Mouse (Mus musculus): ENCODE measurements around the gene Coq8b.

The Coq8b gene

DNA sequence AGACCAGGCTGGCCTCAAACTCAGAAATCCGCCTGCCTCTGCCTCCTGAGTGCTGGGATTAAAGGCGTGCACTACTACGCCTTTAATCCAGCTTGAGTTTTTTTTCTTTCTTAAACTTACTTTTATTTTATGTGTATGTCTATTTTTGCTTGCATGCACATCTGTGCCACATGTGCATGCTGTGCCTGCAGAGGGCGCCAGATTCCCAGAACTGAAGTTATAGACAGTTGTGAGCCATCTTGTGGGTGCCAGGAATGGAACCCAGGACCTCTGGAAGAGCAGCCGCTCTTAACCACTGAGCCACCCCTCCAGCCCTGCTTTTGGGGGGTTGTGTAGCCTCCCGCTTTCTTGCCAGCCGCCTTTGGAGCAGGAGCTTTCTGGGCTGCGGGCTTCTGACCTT is 38.6 kb downstream of the Coq8b start:
- no peak for DNase-seq (ENCODE audit: low spot score in 2 of 2)

DNA sequence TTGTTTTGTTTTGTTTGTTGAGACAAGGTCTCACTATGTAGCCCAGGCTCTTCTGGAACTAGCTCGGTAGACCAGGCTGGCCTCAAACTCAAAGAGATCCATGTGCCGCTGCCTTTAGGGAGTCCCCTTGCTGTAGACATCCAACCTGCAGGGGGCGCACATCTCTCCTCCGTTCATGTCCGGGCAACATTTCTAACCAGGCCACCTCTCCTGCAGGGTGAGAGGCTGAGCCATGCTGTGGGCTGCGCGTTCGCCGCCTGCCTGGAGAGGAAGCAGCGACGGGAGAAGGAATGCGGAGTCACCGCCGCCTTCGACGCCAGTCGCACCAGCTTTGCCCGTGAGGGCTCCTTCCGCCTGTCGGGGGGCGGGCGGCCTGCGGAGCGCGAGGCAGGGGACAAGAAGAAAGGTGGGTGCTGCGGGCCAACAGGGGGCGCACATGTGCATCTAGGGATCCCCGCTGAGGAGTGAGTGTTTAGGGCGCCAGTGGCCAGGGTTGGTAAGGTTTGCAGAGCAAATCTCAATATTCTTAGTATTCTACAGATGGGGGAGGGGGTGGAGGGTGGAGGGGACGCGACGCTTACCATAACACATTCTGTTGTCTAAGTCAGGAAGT is 41.0 kb downstream of the Coq8b start:
- no peak for DNase-seq (ENCODE audit: low spot score in 2 of 2)

DNA sequence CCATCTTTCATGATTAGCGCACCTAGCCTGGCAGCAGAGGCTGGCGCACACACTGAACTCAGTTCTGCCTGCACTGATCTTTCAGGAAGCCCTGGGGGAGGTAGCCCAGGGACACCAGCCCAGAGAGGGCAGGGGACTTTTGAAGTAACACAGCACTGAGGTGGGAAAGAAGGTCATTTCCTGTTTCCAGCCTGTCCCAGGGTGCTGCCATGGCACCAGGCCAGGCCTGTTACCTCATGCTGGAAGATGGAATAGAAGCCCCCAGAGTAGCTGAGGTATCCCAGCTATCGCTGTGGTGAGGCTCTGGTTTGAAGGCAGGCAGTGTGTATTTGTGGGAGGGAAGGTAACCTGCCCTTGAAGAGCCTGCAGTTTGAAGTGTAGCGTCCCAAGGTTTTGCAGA is 42.1 kb downstream of the Coq8b start:
- DNase-seq (ENCODE audit: low spot score in 2 of 2) = no peak

DNA sequence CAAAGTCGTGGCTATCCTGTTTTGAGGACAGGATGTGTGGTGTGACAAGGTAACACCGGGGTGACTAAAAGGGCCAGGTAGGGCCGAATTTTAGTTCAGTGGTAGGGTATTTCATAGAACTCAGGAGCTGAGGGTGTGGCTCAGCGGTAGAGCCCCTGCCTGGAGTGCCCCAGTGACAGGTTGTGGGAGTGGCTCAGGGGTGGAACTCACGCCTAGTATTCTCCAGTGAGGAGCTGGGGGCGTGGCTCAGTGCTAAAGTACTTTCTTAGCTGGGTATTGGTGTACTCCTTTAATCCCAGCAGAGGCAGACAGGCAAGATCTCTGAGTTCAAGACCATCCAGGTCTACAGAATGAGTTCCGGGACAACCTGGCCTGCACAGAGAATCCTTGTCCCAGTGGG is 43.2 kb downstream of the Coq8b start:
- DNase-seq (ENCODE audit: low spot score in 2 of 2) = no peak

DNA sequence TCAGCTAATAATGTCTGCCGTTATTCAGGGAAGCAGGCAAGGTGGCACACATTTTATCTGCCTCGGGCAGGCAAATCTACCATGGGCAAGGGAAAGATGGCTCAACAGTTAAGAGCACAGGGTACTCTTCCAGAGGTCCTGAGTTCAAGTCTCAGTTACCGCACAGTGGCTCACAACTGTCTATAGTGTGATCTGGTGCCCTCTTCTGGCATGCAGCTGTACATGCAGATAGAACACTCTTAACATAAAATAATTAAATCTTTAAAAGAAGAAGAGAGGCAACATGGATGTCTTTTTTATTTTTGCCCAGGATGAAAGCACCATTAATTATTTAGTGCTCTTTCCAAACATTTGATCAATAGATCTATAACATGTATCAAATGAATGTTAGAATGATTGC is 44.4 kb downstream of the Coq8b start:
- no peak for DNase-seq (ENCODE audit: low spot score in 2 of 2)

DNA sequence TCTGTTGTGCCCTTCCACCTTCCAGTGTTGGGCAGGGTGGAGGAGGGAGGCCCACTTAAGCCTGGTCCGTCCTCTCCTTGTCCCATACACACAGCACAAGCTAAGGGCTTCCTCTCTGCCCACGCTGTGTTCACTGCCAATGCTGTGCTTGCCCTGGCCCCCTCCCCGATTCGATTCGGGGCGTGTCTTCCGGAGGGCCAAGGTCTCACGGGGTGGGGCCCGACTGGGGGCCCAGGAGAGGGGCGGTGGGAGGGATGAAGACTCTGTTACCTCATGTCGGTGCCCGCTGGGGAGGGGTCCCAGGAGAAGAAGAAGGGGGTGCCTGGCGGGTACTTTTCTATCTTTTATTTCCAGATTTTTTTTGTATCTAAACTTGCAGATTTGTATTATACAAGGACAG is 48.9 kb downstream of the Coq8b start:
- no peak for DNase-seq (ENCODE audit: low spot score in 2 of 2)

DNA sequence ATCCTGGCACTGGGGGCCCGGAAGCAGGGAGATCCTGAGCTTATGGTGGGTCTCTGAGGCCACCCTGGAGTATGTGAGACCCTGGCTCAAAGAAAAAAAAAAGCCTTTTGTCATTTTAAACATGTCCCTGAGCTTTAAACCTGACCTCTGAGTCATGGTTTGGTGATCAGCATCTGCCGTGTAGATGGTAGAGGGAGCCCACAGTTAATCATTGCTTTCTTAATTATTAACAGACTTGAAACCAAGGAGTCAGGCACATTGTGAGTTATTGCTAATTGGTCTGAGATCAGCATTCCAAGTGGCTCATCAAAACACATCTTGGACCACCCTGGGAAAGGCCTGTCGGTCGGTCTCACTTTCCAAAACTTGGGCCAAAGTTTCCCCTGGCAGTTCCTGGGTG is 49.4 kb downstream of the Coq8b start:
- no peak for DNase-seq (ENCODE audit: low spot score in 2 of 2)

DNA sequence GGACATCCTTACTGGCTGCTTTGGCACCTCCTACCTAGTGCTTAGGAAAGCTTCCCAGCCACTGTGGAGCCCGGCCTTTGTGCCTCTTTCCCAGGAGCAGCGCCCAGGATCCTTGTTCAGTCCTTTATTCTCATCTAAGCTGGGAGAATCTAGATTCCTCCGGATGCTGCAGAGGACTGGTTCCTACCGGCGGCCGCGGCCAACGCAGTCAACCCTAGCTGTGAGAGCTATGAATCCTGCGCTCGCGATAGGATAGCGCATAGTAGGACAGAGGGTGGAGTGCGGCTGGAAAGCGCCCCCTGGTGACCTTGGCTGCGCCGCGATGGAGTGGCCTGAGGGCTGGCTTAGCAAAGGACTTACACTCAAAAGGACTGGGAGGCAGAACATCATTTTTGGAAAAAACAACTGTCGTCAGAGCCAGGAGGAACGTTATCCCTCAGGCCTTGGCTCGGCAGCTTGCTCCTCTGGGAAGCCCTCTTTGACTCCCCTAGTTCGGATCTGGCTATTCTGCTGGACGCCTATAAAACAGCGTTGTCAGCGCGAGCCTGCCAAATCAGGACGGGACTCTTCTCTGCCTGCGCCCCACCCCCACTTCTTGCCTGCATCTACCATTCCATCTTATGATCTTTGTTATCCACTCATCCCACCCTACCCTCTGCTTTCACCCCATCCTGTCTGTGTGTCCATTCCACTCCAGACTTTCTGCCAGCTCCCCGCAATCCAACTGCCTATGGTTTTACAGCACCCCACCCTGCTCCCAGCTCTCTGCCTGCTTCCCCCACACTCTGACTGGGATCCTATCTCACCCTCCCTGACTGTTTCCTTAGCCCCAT is 52.3 kb downstream of the Coq8b start:
- peak in 1 of 2 experiments; percentile 11 for DNase-seq (ENCODE audit: low spot score in 2 of 2)

DNA sequence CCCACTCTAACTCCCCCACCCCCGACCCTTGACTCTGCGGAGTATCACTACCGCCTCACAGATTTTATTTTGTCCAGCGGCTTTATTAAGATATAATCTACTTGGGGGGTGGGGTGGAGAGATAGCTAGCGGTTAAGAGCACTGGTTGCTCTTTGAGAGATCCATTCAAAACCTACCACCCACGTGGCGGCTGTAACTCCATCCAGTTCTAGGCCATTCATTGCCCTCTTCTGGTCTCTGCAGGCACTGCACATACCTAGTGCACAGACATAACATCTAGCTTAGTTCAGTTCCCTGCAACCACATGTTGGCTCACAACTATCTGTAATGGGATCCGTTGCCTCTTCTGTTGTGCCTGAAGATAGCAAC is 52.9 kb downstream of the Coq8b start:
- DNase-seq (ENCODE audit: low spot score in 2 of 2) = peak in 1 of 2 experiments; percentile 25

DNA sequence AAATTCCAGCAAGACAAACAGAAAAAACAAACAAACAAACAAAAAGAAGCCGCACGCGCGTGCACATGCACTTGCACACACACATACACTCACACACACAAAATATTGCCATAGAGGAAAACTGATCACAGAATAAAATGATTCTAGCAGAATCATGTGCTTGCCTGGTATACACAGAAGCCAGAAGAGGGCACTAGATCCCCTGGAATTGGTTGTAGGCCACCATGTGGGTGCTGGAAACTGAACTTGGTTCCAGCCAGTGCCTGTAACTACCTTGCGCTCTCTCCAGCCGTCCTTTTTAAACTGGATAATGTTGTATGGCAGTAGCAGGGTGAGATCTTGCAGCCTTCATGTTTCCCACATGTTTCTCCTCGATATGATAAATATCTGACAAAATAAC is 55.9 kb downstream of the Coq8b start:
- DNase-seq (ENCODE audit: low spot score in 2 of 2) = no peak

DNA sequence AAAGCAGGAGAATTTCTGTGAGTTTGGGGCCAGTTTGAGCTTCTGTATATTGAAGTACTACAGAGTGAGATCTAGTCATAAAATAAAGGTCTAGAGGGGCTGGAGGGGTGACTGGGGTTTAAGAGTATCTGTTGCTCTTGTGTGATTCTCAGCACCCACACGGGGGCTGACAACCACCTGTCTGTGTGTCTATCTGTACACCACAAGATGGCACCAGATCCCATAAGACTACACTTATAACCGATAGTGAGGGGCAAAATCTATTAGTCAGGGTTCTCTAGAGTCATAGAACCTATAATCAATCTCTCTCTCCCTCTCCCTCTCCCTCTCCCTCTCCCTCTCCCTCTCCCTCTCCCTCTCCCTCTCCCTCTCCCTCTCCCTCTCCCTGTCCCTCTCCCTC is 57.7 kb downstream of the Coq8b start:
- no peak for DNase-seq (ENCODE audit: low spot score in 2 of 2)

DNA sequence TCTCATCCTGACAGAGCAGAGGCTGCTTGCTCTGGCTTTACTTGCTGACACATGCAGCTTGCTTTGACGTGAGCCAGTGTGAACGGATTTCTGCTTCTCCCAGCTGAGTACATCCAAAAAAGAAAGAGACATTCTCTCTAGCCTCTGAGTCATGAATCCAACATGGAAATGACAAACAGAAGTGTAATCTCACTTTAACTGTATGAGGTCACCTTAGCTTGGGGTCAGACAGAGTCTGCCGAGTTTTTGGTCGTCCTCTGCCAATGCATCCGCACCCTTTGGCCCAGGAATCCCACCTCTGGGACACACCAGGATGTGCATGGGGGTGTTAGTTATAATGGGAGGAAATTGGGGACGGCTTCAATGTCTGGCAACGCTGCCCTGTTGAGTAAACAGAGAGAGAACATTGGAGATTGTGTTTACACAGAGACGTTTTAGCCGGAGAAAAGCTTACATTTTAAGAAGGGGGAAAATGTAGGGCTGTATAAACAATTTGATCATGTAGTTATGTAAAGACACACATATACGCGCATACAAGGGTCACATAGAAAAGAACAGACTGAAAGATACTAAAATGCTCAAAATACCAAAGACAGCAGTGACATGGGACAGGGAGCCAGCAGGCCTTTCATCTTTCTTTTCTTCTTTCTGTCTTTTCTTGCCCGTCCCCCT is 59.1 kb downstream of the Coq8b start:
- no peak for DNase-seq (ENCODE audit: low spot score in 2 of 2)

DNA sequence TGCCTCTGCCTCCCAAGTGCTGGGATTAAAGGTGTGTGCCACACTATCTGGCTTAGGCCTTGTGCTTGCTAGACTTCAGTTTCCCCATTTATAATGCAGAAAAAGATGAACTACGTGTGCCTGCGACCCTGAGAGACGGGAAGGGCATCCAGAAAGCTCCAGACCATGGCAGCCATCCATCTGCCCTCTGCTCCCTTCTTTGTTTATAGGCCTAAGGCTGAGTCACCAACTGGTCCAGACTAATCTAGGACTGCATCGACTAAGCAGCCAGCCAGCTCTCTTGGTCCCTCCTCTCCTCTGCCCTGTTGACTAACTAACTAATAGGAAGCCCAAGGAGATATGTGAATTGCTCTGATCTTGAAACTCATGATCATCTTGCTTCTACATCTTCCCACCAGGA is 63.1 kb downstream of the Coq8b start:
- no peak for DNase-seq (ENCODE audit: low spot score in 2 of 2)

DNA sequence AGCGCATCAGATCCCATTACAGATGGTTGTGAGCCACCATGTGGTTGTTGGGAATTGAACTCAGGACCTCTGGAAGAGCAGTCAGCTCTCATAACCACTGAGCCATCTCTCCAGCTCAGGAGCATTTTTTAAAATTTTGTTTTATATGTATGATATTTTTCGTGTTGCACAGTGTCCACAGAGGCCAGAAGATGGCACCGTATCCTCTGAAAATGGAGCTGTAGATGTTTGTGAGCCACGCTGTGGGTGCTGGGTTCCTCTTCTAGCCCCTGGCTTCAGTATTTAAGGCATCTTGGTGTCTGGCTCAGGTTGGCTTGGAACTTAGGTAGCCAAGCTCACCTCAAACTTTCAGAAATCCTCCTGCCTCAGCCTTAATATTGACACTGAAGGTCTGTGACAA is 63.7 kb downstream of the Coq8b start:
- DNase-seq (ENCODE audit: low spot score in 2 of 2) = no peak

DNA sequence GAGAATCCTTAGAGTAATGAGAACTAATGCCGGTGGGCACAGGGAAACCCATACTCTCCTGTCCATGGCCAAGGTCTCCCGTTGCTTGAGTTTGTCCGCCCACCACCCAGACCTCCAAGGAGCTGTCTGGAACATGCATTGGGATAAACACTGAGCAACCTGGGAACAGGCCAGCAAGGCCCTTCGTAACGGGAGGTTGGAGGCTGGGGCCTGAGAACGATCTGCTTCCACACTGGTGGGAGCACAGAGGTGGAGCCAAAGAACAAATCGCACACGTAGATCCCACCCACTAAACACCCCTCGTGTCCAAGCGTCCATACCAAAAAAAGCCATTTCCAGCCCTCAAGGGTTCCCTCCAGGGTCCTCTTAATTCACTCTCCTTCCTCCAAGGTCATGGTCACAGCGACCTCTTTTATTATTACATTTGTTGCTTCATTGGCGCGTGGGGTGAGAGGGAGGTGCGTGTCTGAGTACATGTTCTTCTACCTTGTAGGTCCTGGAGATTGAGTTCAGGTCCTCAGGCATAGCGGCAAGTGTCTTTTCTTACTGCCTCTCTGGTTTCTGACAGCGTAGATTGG is 65.3 kb downstream of the Coq8b start:
- DNase-seq (ENCODE audit: low spot score in 2 of 2) = no peak

DNA sequence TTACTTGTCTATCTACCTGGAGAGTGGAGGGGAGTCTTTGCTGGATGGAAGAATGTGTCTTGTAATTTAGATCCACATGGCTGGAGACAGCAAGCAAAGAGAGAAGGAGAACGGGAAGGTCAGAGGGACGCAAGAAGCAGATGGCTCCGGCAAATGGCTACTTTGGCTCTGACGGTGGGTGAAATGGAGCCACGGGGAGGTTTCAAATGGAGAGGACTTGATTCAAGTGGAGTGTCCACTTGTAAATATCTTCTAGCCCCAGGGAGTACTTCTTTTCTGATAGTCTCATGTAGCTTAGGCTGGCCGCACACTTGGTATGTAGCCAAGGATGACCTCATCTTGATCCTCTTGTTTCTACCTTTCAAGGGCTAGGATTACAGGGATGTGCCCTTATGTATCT is 66.0 kb downstream of the Coq8b start:
- DNase-seq (ENCODE audit: low spot score in 2 of 2) = no peak

DNA sequence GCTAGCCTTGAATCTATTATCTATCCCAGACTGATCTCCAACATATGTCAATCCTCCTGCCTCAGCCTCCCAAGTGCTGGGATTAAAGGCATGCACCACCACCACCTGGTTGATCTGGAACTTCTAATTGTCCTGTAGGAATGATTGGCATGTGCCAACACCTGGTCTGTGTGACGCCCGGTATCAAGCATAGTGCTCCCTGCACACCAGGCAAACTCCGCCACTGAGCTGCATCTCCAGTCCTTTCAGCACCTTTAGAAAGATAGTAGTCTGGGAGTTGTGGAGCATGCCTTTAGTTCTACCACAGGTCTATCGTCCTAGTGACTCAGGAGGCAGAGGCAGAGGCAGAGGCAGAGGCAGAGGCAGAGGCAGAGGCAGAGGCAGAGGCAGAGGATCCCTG is 67.5 kb downstream of the Coq8b start:
- no peak for DNase-seq (ENCODE audit: low spot score in 2 of 2)

DNA sequence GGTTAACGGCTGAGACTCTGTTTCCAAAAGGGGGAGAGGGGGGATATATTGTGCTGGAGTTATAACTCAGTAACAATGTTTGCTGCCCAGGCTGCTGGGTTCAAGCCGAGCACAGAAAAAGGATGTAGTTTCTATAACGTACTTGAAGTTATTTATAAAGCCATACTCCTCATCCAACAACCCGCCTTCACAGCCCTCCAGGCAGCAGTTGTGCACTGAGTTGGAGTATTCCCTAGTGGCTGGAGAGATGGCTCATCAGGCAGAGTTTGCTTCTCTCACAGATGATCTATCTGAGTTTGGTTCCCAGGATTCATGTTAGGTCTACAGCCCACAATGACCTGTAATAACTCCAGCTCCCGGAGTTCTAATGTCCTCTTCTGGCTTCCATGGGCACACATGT is 68.0 kb downstream of the Coq8b start:
- no peak for DNase-seq (ENCODE audit: low spot score in 2 of 2)

DNA sequence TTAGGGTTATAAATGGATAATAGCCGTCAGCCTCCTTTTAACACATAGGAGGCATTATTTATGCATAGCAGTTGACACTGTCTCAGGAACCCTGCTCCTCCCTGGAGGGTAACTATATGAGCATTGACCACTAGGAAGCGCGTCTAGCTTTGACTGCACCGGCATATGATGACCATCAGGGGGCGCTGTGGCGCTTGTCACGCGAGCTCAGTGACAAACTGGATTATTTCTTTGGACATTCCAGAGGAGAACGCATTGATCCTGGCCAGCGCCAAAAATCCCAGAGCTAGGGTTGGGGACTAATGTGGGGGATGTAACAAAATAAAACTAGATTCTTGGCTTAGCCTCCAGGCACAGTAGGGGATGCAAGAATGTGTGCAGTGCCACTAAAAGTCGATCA is 69.3 kb downstream of the Coq8b start:
- DNase-seq (ENCODE audit: low spot score in 2 of 2) = peak in 1 of 2 experiments; percentile 37

DNA sequence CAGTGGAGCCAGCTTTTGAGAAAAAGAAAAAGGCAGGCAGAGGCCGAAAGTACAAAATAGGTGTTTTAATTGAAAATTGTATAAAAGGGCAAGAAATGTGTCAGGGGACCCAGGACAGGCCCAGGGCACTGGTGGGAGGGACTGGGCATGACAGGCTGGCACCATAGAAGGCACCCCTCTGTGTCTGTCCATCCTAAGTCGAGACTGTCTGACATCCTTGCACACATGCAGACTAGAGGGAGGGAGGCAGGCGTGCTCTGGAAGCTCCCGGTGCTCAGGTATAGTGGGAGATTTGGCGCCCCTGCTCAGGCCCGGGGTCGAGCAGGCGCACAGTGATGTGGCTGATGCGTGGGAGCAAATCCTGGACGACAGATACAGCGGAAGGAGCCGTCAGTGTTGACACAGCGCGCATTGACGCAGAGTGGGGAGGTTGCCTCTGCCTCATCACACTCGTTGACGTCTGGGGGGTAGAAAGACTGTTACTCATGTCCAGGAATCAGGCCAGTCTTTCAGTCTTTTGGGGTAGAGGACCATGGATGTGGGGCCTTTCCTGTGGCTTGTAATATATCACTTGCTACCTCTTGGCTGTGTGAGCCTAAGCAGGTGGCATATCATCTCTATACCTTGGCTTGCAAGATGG is 72.4 kb downstream of the Coq8b start:
- no peak for DNase-seq (ENCODE audit: low spot score in 2 of 2)

DNA sequence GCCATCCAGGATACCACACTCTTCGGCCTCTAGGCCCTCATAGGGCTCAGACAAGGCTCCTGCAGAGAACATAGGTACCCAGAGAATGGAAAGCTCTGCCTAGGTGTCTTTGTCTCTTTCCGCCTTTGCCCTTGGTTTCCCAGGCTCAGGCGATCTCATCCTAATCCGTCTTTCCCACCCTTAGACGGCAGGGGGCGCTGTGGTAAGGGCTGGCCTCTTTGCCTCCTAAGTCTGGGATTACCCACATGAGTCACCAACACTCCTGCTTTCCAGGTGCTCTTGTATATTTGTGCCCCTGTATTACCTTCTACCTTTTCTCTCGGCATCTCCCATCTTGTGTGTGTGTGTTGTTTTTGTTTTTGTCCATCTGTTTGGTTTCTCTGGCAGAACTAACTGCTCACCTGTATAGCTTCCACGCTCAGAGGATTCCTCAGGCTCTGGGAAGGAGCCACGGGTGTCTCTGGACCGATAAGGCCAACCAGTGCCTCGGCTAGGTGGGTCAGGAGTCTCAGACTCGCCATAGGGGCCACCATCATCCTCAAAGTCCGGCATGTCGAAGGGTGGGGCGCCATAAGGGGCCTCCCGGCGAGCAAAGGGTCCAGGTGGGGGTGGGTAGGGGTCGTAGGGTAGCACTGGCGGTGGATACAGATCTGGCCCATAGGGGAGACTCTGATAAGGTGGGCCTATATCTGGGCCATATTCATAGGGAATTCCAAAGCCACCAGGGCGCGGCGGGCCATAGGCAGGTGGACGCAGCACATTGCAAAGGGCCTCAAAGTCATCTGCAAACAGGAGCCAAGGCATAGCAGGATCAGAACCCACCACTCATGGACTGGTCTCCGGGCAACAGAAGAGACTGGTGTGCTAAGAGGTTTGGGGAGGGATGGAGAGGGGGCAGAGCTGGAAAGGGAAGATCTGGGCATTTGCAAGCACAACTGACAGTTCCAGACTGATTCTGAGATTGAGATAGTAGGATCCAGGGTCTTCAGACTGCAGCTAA is 73.6 kb downstream of the Coq8b start:
- DNase-seq (ENCODE audit: low spot score in 2 of 2) = no peak

Measured in spleen, postnatal 14 days (tissue).